Mouse (Mus musculus): ENCODE results near the gene Slc43a2.

The Slc43a2 gene

GRCm38 (mm10) chr11:75529771-75530170 is 1.7 kb upstream of the Slc43a2 start:
- DNase-seq (ENCODE audit: low read depth in 2 of 2, low spot score in 2 of 2): no peak

DNA sequence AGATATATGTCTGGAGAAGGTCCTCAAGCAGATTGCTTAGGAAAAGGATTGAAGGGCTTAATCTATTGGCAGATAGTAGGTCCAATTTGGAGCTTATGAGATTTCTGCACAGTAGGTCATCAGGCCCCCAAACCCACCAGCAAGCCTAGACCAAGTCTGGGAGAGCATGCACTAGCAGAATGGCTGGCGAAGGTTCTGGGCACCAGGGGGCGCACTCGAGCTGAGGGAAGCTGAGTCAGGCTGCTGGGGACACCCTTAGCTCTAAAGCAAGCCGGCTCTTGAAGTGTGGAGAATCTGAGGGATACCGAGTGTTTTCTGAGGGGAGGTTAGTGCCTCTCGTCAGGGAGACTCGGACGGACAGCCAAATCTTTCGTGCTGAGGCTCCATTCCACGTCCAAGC is 1.2 kb upstream of the Slc43a2 start:
- DNase-seq (ENCODE audit: low read depth in 2 of 2, low spot score in 2 of 2): peak; percentile 98 to 99

GRCm38 (mm10) chr11:75530845-75531373 is 585 bp upstream of the Slc43a2 start:
- DNase-seq (ENCODE audit: low read depth in 2 of 2, low spot score in 2 of 2): peak in 1 of 2 experiments; percentile 19

- peak; percentile 14 to 33 for DNase-seq (ENCODE audit: low read depth in 2 of 2, low spot score in 2 of 2)
Measured at GRCm38 (mm10) chr11:75532340-75533277, 1.1 kb downstream of the Slc43a2 start.

DNA sequence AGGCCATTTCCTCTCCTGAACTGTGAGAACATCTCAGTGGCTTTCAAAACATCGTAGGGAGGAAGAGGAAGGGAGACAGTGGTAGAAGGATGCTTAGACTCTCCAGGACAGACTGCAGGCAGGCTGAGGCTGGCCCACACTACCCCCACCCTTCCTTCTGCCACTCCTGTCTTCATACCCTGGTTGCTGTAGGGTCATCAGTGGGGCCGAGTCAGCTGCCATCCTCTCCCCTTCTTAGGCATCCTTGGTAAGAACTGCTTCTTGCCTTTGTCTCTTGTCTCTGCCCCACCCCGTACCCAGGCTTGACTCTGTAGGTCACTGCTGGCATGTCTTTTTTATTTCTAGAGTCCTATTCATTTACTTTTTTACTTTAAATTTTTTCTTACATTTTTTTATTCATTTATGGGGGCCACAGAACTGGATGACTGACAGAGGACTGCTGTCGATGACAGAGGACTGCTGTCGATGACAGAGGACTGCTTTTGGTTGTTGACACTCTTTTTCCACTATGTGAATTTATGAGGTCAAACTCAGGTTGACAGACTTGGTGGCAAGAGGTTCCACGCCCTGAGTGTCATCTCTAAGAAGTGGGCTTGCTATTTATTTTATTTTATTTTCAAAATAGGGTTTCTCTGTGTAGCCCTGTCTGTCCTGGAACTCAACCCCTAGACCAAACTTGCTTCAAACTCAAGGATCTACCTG is 2.0 kb downstream of the Slc43a2 start:
- no peak for DNase-seq (ENCODE audit: low read depth in 2 of 2, low spot score in 2 of 2)

GRCm38 (mm10) chr11:75534286-75535033 is 3.0 kb downstream of the Slc43a2 start:
- DNase-seq (ENCODE audit: low read depth in 2 of 2, low spot score in 2 of 2): no peak

DNA sequence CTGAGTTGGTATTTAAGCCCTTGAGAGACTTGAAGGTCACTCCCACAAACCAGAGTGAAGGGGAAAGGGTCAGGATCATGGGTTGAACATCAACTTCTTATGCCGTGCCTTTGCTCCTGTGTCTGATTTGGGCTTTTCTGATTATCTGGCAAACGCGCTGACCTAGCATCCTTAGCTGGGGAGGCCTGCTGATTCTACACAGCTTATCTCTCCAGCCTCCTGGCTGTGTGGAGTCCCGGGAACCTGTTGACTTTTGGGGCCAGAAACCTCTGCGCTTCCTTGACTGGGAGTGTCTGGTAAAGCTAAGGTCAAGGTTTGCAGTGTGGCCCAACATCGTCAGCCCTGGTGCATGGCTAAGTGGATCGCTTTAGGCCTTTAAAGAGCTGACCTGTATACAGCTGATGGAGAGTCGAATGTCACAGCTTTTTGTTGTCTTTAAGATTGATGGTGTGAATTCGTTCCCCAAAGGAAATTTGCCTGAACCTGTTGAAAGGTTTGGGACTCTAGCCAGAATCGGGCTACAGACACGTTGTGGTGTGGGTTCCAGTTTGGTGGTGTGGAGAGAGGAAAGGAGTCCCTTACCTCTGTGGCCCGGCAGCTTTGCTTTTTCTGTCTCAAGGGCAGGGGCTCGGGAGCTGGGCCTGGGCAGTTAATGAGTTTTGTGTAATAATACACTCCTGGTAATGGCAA is 3.8 kb downstream of the Slc43a2 start:
- no peak for DNase-seq (ENCODE audit: low read depth in 2 of 2, low spot score in 2 of 2)

GRCm38 (mm10) chr11:75536255-75537024 is 4.9 kb downstream of the Slc43a2 start:
- no peak for DNase-seq (ENCODE audit: low read depth in 2 of 2, low spot score in 2 of 2)

DNA sequence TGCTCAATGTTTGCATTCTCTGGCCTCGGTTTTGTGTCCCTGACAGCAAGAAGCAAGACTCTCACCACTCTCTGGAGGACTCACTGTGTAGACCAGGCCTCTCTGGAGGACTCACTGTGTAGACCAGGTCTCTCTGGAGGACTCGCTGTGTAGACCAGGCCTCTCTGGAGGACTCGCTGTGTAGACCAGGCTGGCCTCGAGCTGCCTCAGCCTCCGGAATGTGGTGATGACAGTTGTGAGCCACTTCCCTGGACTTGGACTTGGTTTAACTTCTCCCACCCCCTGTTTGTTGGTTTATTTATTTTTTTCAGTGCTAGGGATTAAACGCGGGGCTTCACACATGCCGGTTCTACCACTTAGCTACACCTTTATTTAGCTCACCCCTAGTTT is 5.5 kb downstream of the Slc43a2 start:
- no peak for DNase-seq (ENCODE audit: low read depth in 2 of 2, low spot score in 2 of 2)

- DNase-seq (ENCODE audit: low read depth in 2 of 2, low spot score in 2 of 2): peak in 1 of 2 experiments; percentile 33
Measured at GRCm38 (mm10) chr11:75537491-75538183, 6.1 kb downstream of the Slc43a2 start.

- no peak for DNase-seq (ENCODE audit: low read depth in 2 of 2, low spot score in 2 of 2)
Measured at GRCm38 (mm10) chr11:75538184-75538969, 6.9 kb downstream of the Slc43a2 start.

- DNase-seq (ENCODE audit: low read depth in 2 of 2, low spot score in 2 of 2): peak in 1 of 2 experiments; percentile 37
Measured at GRCm38 (mm10) chr11:75538970-75539299, 7.4 kb downstream of the Slc43a2 start.

GRCm38 (mm10) chr11:75540209-75540608 is 8.7 kb downstream of the Slc43a2 start:
- DNase-seq (ENCODE audit: low read depth in 2 of 2, low spot score in 2 of 2): no peak

DNA sequence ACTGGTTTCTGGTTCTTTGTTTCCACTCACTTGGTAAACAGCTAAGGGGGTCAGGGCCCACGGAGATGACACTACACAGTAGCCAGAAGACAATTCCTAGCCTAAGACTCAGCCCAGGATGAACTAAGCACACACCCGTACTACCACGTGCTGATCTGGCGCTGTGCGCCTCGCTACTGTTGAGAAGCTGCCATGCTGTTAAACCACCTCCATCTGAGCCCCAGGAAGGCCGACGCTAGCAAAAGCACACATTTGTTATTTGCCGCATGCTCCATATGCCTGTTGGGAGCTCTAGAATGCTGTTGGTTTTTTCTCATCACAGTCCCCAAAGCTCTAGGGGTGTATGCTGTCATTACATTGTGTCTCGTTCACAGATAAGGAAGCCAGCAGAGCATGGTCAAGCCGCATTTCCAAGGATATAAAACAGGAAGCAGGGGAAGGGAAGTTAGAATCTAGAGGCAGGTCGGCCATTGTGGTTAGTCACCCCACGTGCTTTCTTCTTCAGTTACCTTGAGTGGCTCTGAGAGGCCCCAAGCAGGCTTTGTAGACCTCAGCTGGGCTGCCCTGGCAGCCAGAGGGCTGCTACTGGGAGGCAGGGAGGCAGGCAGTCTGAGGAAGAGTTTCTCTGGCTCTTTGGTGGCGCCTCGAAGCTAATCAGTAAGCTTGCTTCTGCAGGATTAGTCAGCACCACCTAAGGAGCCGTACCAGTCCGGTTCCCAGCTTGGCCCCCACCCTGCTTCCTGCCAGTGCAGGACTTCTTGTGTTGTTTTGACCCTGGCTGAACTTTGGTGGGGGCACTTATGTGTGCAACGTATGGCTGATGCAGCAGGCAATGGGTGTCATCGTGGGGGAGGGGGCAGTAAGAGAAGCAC is 9.5 kb downstream of the Slc43a2 start:
- no peak for DNase-seq (ENCODE audit: low read depth in 2 of 2, low spot score in 2 of 2)

- DNase-seq (ENCODE audit: low read depth in 2 of 2, low spot score in 2 of 2): no peak
Measured at GRCm38 (mm10) chr11:75544713-75545112, 13.2 kb downstream of the Slc43a2 start.

DNA sequence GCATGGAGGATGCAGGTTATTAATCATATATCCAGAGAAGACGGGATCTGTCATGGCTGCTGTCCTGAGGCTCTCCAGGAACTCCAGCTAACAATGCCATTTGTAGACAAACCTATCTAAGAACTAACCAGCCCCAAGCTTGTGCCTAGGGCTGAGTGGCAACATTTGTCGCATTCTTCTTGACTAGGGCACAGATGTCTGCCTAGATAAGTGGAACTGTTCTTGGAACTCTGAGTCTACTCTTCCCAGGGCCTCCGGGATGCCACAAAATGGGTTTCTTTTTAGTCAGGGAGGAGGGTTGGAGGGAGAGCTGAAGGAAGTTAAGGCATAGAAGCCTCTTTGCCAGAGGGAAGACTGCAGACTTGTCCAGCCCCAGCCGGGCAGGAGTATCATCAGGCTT is 14.6 kb downstream of the Slc43a2 start:
- DNase-seq (ENCODE audit: low read depth in 2 of 2, low spot score in 2 of 2): no peak

DNA sequence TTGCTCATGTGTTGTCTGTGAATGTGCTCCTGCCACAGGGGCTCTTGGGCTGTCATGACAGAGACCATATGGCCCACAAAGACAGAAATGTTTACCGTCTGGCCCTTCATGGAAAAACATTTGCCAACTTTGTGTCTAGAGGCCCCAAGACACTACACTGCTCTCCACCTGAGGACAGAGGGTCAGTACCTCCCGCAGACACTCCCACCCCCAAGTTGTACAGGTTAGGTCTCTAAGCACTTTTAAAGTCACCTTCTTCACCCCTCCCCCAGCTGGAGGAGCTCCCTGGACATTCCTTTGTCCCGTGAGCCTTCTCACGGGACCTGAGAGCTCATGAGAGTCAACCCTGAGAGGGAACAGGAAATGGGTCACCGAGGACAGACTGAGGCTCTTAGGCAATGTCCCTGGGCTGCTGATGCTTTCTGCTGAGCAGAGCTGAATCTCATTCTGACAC is 18.2 kb downstream of the Slc43a2 start:
- DNase-seq (ENCODE audit: low read depth in 2 of 2, low spot score in 2 of 2): no peak
